Mouse (Mus musculus) stomach, embryonic 14.5 days (tissue): ENCODE data around the gene Slc47a1. TPM values are rescaled to one million over a fixed set of nuclear protein-coding genes. Genes with fewer than 3 reads are reported as not detected.
"Not testable (repeated sequence)": the region's sequence is repeated elsewhere in the genome, so short reads cannot be mapped to it uniquely, and the experiment has no call there.

Source experiments
- ATAC-seq: fragments of 200-750 bp; cut with Nextera tagmentation; 2 replicates; pipeline ENCODE4 v1.8.0; 2017; ENCODE audit warnings: low read depth, moderate TSS enrichment; ENCODE audit not compliant: insufficient number of reproducible peaks, insufficient read depth, low FRiP score
- H3K27ac ChIP-seq: fragments of 300-500 bp; sonication (generic); 2 replicates; pipeline ENCODE4 v1.5.1; 2014; ENCODE audit warnings: mild to moderate bottlenecking, low read length, moderate library complexity, mixed read lengths
- H3K27me3 ChIP-seq: fragments of 300-500 bp; sonication (generic); 2 replicates; pipeline ENCODE4 v1.6.1; 2014; ENCODE audit warnings: low read length, control low read depth, mixed read lengths; ENCODE audit not compliant: control insufficient read depth, insufficient read depth
- H3K36me3 ChIP-seq: fragments of 300-500 bp; sonication (generic); 2 replicates; pipeline ENCODE4 v1.6.1; 2014; ENCODE audit warnings: mild to moderate bottlenecking, control low read depth, low read length, moderate library complexity, mixed read lengths; ENCODE audit not compliant: control insufficient read depth, insufficient read depth
- H3K4me1 ChIP-seq: fragments of 300-500 bp; sonication (generic); 2 replicates; pipeline ENCODE4 v1.6.1; 2014; ENCODE audit warnings: low read length, control low read depth, mixed read lengths; ENCODE audit not compliant: control insufficient read depth, insufficient read depth
- H3K4me2 ChIP-seq: fragments of 300-500 bp; sonication (generic); replicated peaks from 2 replicates; pipeline ENCODE4 v1.6.1; 2014; ENCODE audit warnings: low read depth, low read length, control low read depth
- H3K4me3 ChIP-seq: fragments of 300-500 bp; sonication (generic); 2 replicates; pipeline ENCODE4 v1.5.1; 2014; ENCODE audit warnings: low read depth, low read length, control low read depth
- H3K9ac ChIP-seq: fragments of 300-500 bp; sonication (generic); replicated peaks from 2 replicates; pipeline ENCODE4 v1.6.1; 2014; ENCODE audit warnings: low read depth, mild to moderate bottlenecking, control low read depth, low read length, moderate library complexity, mixed read lengths
- H3K9me3 ChIP-seq: fragments of 300-500 bp; sonication (generic); 2 replicates; pipeline ENCODE4 v1.6.1; 2016; ENCODE audit warnings: low read depth, low read length, control low read depth; ENCODE audit not compliant: control insufficient read depth
- WGBS: fragments of 180-500 bp; shearing (Covaris S2); extraction: QIAGEN DNeasy Blood & Tissue Kit; methylation state at CpG from one replicate; pipeline ENCODE4 v1.1.7; 2014; 5-methylcytosine and 5-hydroxymethylcytosine counted together
- polyA plus RNA-seq: library from polyadenylated mRNA; unstranded; fragments of >200 nt; fragmentation: Nextera tagmentation; extraction: Ambion mirVana; gene quantifications from 2 replicates; pipeline ENCODE4 v1.2.1, GENCODE M21; 2014

Gene Slc47a1
- polyA plus RNA-seq, result 0.20 and 0.34 TPM in 2 replicates

- H3K36me3 ChIP-seq, result no peaks in the 10 kb centered on the region
- WGBS, result 16% methylated on average over 32 of the region's 39 CpGs
- no peak within 1 kb of the TSS for H3K27ac ChIP-seq
- H3K9ac ChIP-seq, result peak within 1 kb of the TSS; percentile 11; the same call in 1 of the 2 replicates
- peaks cover 7% of the 10 kb centered on the region; the same call in 1 of the 2 replicates for H3K27me3 ChIP-seq
- H3K4me3 ChIP-seq, result peak within 1 kb of the TSS; percentile 22
- H3K4me2 ChIP-seq, result peak within 1 kb of the TSS; percentile 61
- no peaks in the 10 kb centered on the region for H3K9me3 ChIP-seq
- H3K4me1 ChIP-seq, result no peaks in the 10 kb centered on the region
- ATAC-seq, result no peak
Measured at GRCm38 (mm10) chr11:61377881-61378613, at the start of gene Slc47a1. Slc47a1 (minus strand) TSS chr11:61378345.

GRCm38 (mm10) chr11:61419253-61419652 is 41.1 kb upstream of the Slc47a1 start:
- ATAC-seq, result no peak

GRCm38 (mm10) chr11:61417945-61418551 is 39.9 kb upstream of the Slc47a1 start:
- no peaks in the 10 kb centered on the region for H3K27me3 ChIP-seq
- no peak overlapping the region for H3K4me3 ChIP-seq
- no peak overlapping the region; the same call in 1 of the 2 replicates for H3K27ac ChIP-seq
- H3K9ac ChIP-seq, result no peak overlapping the region
- H3K36me3 ChIP-seq, result no peaks in the 10 kb centered on the region
- no peak overlapping the region for H3K4me2 ChIP-seq
- H3K4me1 ChIP-seq, result 0 out of 2 replicates have a peak, but pooled peaks cover 2% of the 10 kb centered on the region
- ATAC-seq, result peak; percentile 77; the same call in 1 of the 2 replicates
- 19% methylated on average over 6 of the region's 6 CpGs for WGBS
- no peaks in the 10 kb centered on the region for H3K9me3 ChIP-seq

More at GRCm38 (mm10) chr11:61419253-61419652, 41.1 kb upstream of the Slc47a1 start:
- Histone ChIP-seq H3K4me3 (no peak overlapping the region), H3K4me2 (no peak overlapping the region), H3K36me3 (no peaks in the 10 kb centered on the region), H3K27ac (no peak overlapping the region), H3K4me1 (0 out of 2 replicates have a peak, but pooled peaks cover 2% of the 10 kb centered on the region), H3K9me3 (no peaks in the 10 kb centered on the region), H3K9ac (no peak overlapping the region), H3K27me3 (no peaks in the 10 kb centered on the region)
- WGBS, result 85% methylated on average over 6 of the region's 6 CpGs

- H3K4me2 ChIP-seq, ATAC-seq, H3K9me3 ChIP-seq, H3K36me3 ChIP-seq, H3K9ac ChIP-seq, H3K27ac ChIP-seq, H3K4me3 ChIP-seq, H3K4me1 ChIP-seq, H3K27me3 ChIP-seq: not testable (repeated sequence)
- WGBS, result 83% methylated on average over 17 of the region's 17 CpGs
Measured at GRCm38 (mm10) chr11:61416540-61416939, 38.4 kb upstream of the Slc47a1 start.

GRCm38 (mm10) chr11:61415444-61415843 is 37.3 kb upstream of the Slc47a1 start:
- Histone ChIP-seq H3K9ac (no peak overlapping the region), H3K4me2 (no peak overlapping the region), H3K27me3 (no peaks in the 10 kb centered on the region), H3K36me3 (no peaks in the 10 kb centered on the region), H3K27ac (no peak overlapping the region), H3K4me1 (0 out of 2 replicates have a peak, but pooled peaks cover 2% of the 10 kb centered on the region), H3K9me3 (no peaks in the 10 kb centered on the region), H3K4me3 (no peak overlapping the region)
- WGBS, result 80% methylated on average over 1 of the region's 1 CpGs
- no peak for ATAC-seq

GRCm38 (mm10) chr11:61414560-61414959 is 36.4 kb upstream of the Slc47a1 start:
- Histone ChIP-seq H3K9me3 (no peaks in the 10 kb centered on the region), H3K27me3 (no peaks in the 10 kb centered on the region), H3K9ac (no peak overlapping the region), H3K4me2 (no peak overlapping the region), H3K4me1 (0 out of 2 replicates have a peak, but pooled peaks cover 2% of the 10 kb centered on the region), H3K36me3 (no peaks in the 10 kb centered on the region), H3K4me3 (no peak overlapping the region), H3K27ac (no peak overlapping the region)
- ATAC-seq, result no peak
- WGBS, result 71% methylated on average over 3 of the region's 3 CpGs

GRCm38 (mm10) chr11:61413411-61413810 is 35.3 kb upstream of the Slc47a1 start:
- no peaks in the 10 kb centered on the region for H3K9me3 ChIP-seq
- WGBS, result 70% methylated on average over 5 of the region's 5 CpGs
- ATAC-seq, result no peak

GRCm38 (mm10) chr11:61411809-61412208 is 33.7 kb upstream of the Slc47a1 start:
- no peaks in the 10 kb centered on the region for H3K4me1 ChIP-seq
- H3K27ac ChIP-seq, result no peak overlapping the region
- H3K27me3 ChIP-seq, result no peaks in the 10 kb centered on the region
- H3K9me3 ChIP-seq, result no peaks in the 10 kb centered on the region
- ATAC-seq, result no peak
- 53% methylated on average over 7 of the region's 7 CpGs for WGBS
- H3K9ac ChIP-seq, result no peak overlapping the region
- H3K4me3 ChIP-seq, result no peak overlapping the region
- no peaks in the 10 kb centered on the region for H3K36me3 ChIP-seq
- no peak overlapping the region for H3K4me2 ChIP-seq

More at GRCm38 (mm10) chr11:61413411-61413810, 35.3 kb upstream of the Slc47a1 start:
- H3K9ac ChIP-seq, result no peak overlapping the region
- H3K4me3 ChIP-seq, result no peak overlapping the region
- H3K36me3 ChIP-seq, result no peaks in the 10 kb centered on the region
- H3K4me2 ChIP-seq, result no peak overlapping the region
- H3K27ac ChIP-seq, result no peak overlapping the region
- H3K4me1 ChIP-seq, result 0 out of 2 replicates have a peak, but pooled peaks cover under 1% of the 10 kb centered on the region
- no peaks in the 10 kb centered on the region for H3K27me3 ChIP-seq
